In genomic region chr4:106644218-106644610, GRCm38 (mm10) we compare ENCODE assay signal across 19 mouse cellular contexts. TPM values are rescaled to one million over a fixed set of nuclear protein-coding genes. Genes with fewer than 3 reads are reported as not detected.
DNase-seq lines count a peak whose midpoint lies in the region; ATAC-seq and TF ChIP-seq lines count a peak whose summit lies in the region.
"Had no signal": no experiment of that assay in that cellular context is flagged by ENCODE, and none has a peak within 500 bp of the region (broad histone marks: within the 10 kb centered on the region; RNA-seq: fewer than 3 reads in every experiment).

No protein-coding gene starts in this region.

- no peaks in the 10 kb centered on the region for H3K9me3 ChIP-seq in kidney, embryonic 14.5 days (ENCODE audit: control insufficient read depth, low read length)
- H3K9me3 ChIP-seq in stomach, embryonic 14.5 days (ENCODE audit: control insufficient read depth, low read depth, low read length) = no peaks in the 10 kb centered on the region
- no peaks in the 10 kb centered on the region for H3K9me3 ChIP-seq in stomach, postnatal 0 days (ENCODE audit: control insufficient read depth, low read length)
- 0 out of 2 replicates have a peak, but pooled peaks cover 4% of the 10 kb centered on the region for H3K9me3 ChIP-seq in limb, embryonic 14.5 days (ENCODE audit: control insufficient read depth, low read length)
- H3K9me3 ChIP-seq: forebrain, embryonic 12.5 days; heart, embryonic 13.5 days; liver, embryonic 13.5 days; midbrain, embryonic 12.5 days; neural tube, embryonic 12.5 days had no signal

- TF ChIP-seq POLR2A in limb, embryonic 14.5 days (IDR thresholded peaks at IDR 0.05; ENCODE audit: borderline replicate concordance, extremely low read depth, insufficient read depth, insufficient read length) = no peak

- H3K36me3 ChIP-seq in kidney, embryonic 14.5 days (ENCODE audit: control insufficient read depth, insufficient read depth, low read length) = no peaks in the 10 kb centered on the region
- no peaks in the 10 kb centered on the region for H3K36me3 ChIP-seq in stomach, embryonic 14.5 days (ENCODE audit: control insufficient read depth, insufficient read depth, low read length)
- no peaks in the 10 kb centered on the region for H3K36me3 ChIP-seq in stomach, postnatal 0 days (ENCODE audit: control insufficient read depth, insufficient read depth, low read length)
- H3K36me3 ChIP-seq in limb, embryonic 14.5 days (ENCODE audit: control insufficient read depth, insufficient read depth, low read length) = no peaks in the 10 kb centered on the region
- H3K36me3 ChIP-seq: forebrain, embryonic 12.5 days; heart, embryonic 13.5 days; liver, embryonic 13.5 days; midbrain, embryonic 12.5 days; neural tube, embryonic 12.5 days had no signal

- peaks cover 27% of the 10 kb centered on the region for H3K4me1 ChIP-seq in kidney, embryonic 14.5 days (ENCODE audit: control insufficient read depth, insufficient read depth, low read length)
- H3K4me1 ChIP-seq in stomach, embryonic 14.5 days (ENCODE audit: control insufficient read depth, insufficient read depth, low read length) = peaks cover 13% of the 10 kb centered on the region
- no peaks in the 10 kb centered on the region for H3K4me1 ChIP-seq in stomach, postnatal 0 days (replicated peaks; ENCODE audit: control insufficient read depth, insufficient read depth)
- H3K4me1 ChIP-seq in limb, embryonic 14.5 days (ENCODE audit: control insufficient read depth, insufficient read depth, low read length) = peaks cover 15% of the 10 kb centered on the region

- no peak for TF ChIP-seq EP300 in stomach, postnatal 0 days (optimal IDR thresholded peaks at IDR 0.05)

- no peak overlapping the region for H3K4me2 ChIP-seq in kidney, embryonic 14.5 days (replicated peaks; ENCODE audit: low read depth, low read length)
- no peak overlapping the region for H3K4me2 ChIP-seq in stomach, embryonic 14.5 days (replicated peaks; ENCODE audit: low read depth, low read length)
- H3K4me2 ChIP-seq in stomach, postnatal 0 days (replicated peaks; ENCODE audit: low read depth) = no peak overlapping the region
- H3K4me2 ChIP-seq in limb, embryonic 14.5 days (replicated peaks; ENCODE audit: low read depth, low read length, severe bottlenecking) = peak overlapping the region; percentile 28; the same call in 1 of the 2 replicates
- H3K4me2 ChIP-seq: forebrain, embryonic 12.5 days; liver, embryonic 13.5 days; midbrain, embryonic 12.5 days; neural tube, embryonic 12.5 days had no signal

- WGBS in kidney, embryonic 14.5 days = 37% methylated on average over 6 of the region's 6 CpGs
- 59% methylated on average over 6 of the region's 6 CpGs for WGBS in stomach, embryonic 14.5 days
- 57% methylated on average over 6 of the region's 6 CpGs for WGBS in stomach, postnatal 0 days
- WGBS in limb, embryonic 14.5 days = 51% methylated on average over 6 of the region's 6 CpGs

- no peak for ATAC-seq in kidney, embryonic 14.5 days (ENCODE audit: low FRiP score, low TSS enrichment)
- ATAC-seq in stomach, embryonic 14.5 days (ENCODE audit: insufficient number of reproducible peaks, insufficient read depth, low FRiP score, low read depth) = 0 out of 2 replicates have a peak, but pooled peaks have one; percentile 3
- ATAC-seq in stomach, postnatal 0 days (ENCODE audit: low FRiP score, low TSS enrichment) = no peak
- ATAC-seq in limb, embryonic 14.5 days (ENCODE audit: low FRiP score, low read depth) = no peak
- ATAC-seq: hindbrain, embryonic 16.5 days had no signal

- no peak overlapping the region for H3K4me3 ChIP-seq in kidney, embryonic 14.5 days (ENCODE audit: low read length)
- no peak overlapping the region for H3K4me3 ChIP-seq in stomach, embryonic 14.5 days (ENCODE audit: low read depth, low read length)
- no peak overlapping the region for H3K4me3 ChIP-seq in stomach, postnatal 0 days (ENCODE audit: low read depth, low read length)
- no peak overlapping the region for H3K4me3 ChIP-seq in limb, embryonic 14.5 days (replicated peaks; ENCODE audit: low read length)
- H3K4me3 ChIP-seq: forebrain, embryonic 12.5 days; heart, embryonic 13.5 days; liver, embryonic 13.5 days; midbrain, embryonic 12.5 days; neural tube, embryonic 12.5 days had no signal

- TF ChIP-seq CTCF in stomach, postnatal 0 days (IDR thresholded peaks at IDR 0.05; ENCODE audit: low read depth) = no peak

- no peak overlapping the region for H3K9ac ChIP-seq in kidney, embryonic 14.5 days (ENCODE audit: low read depth, low read length)
- H3K9ac ChIP-seq in stomach, embryonic 14.5 days (replicated peaks; ENCODE audit: low read depth, low read length) = no peak overlapping the region
- no peak overlapping the region for H3K9ac ChIP-seq in stomach, postnatal 0 days (ENCODE audit: low read length)
- no peak overlapping the region for H3K9ac ChIP-seq in limb, embryonic 14.5 days (ENCODE audit: low read depth, low read length, severe bottlenecking)
- H3K9ac ChIP-seq: forebrain, embryonic 12.5 days; liver, embryonic 13.5 days; midbrain, embryonic 12.5 days; neural tube, embryonic 12.5 days had no signal

- DNase-seq in kidney, adult 9 months = no peak
- DNase-seq in stomach, postnatal 0 days (ENCODE audit: low spot score) = no peak
- no peak for DNase-seq in limb, embryonic 14.5 days (ENCODE audit: low spot score)
- no peak for DNase-seq in right cerebral cortex, postnatal 25 days
- no peak for DNase-seq in cerebellum, adult 9-11 months
- DNase-seq: cerebellum, adult 18-20 months; cerebellum, postnatal 36 days; heart, adult 11 months; liver, embryonic 13.5 days had no signal

- H3K27me3 ChIP-seq in kidney, embryonic 14.5 days (ENCODE audit: control insufficient read depth, insufficient read depth, low read length) = no peaks in the 10 kb centered on the region
- H3K27me3 ChIP-seq in stomach, embryonic 14.5 days (ENCODE audit: control insufficient read depth, insufficient read depth, low read length) = no peaks in the 10 kb centered on the region
- H3K27me3 ChIP-seq in stomach, postnatal 0 days (ENCODE audit: control insufficient read depth, insufficient read depth, low read length) = no peaks in the 10 kb centered on the region
- no peaks in the 10 kb centered on the region for H3K27me3 ChIP-seq in limb, embryonic 14.5 days (ENCODE audit: control insufficient read depth, insufficient read depth, low read length)
- H3K27me3 ChIP-seq: neural tube, embryonic 12.5 days had no signal

- peak overlapping the region; percentile 73 for H3K27ac ChIP-seq in kidney, embryonic 14.5 days (ENCODE audit: low read depth, low read length)
- peak overlapping the region; percentile 71; the same call in 1 of the 2 replicates for H3K27ac ChIP-seq in stomach, embryonic 14.5 days (ENCODE audit: low read length)
- H3K27ac ChIP-seq in stomach, postnatal 0 days (replicated peaks) = no peak overlapping the region
- H3K27ac ChIP-seq in limb, embryonic 14.5 days (replicated peaks; ENCODE audit: low read depth, low read length) = peak overlapping the region; percentile 67
- H3K27ac ChIP-seq: forebrain, embryonic 12.5 days; liver, embryonic 13.5 days; midbrain, embryonic 12.5 days; neural tube, embryonic 12.5 days had no signal

RNA-seq across cellular contexts. Expression of gene Pars2, which starts 6.7 kb away (rescaled TPM):
- polyA plus RNA-seq in kidney, embryonic 14.5 days (2014; fragmentation: Nextera tagmentation; extraction: Ambion mirVana) = 10.9 and 14.0 TPM in 2 replicates
- polyA plus RNA-seq in stomach, embryonic 14.5 days (2014; fragmentation: Nextera tagmentation; extraction: Ambion mirVana) = 14.5 and 15.1 TPM in 2 replicates
- polyA plus RNA-seq in stomach, postnatal 0 days (2015; fragmentation: Nextera tagmentation; extraction: Ambion mirVana) = 5.9 and 7.3 TPM in 2 replicates
- 14.3 and 14.6 TPM in 2 replicates for polyA plus RNA-seq in limb, embryonic 14.5 days (2012; rRNA removed)
- 14.0 and 14.2 TPM in 2 replicates for polyA plus RNA-seq in limb, embryonic 14.5 days (2014; fragmentation: Nextera tagmentation; extraction: Ambion mirVana)

RNA-seq across cellular contexts. Expression of gene Ttc22, which starts 22.0 kb away (rescaled TPM):
- 4.6 and 5.7 TPM in 2 replicates for polyA plus RNA-seq in kidney, embryonic 14.5 days (2014; fragmentation: Nextera tagmentation; extraction: Ambion mirVana)
- polyA plus RNA-seq in stomach, embryonic 14.5 days (2014; fragmentation: Nextera tagmentation; extraction: Ambion mirVana) = 2.7 and 3.7 TPM in 2 replicates
- 26.9 and 28.2 TPM in 2 replicates for polyA plus RNA-seq in stomach, postnatal 0 days (2015; fragmentation: Nextera tagmentation; extraction: Ambion mirVana)
- 3.8 and 5.9 TPM in 2 replicates for polyA plus RNA-seq in limb, embryonic 14.5 days (2012; rRNA removed)
- polyA plus RNA-seq in limb, embryonic 14.5 days (2014; fragmentation: Nextera tagmentation; extraction: Ambion mirVana) = 6.9 and 7.0 TPM in 2 replicates
- polyA plus RNA-seq: C2C12 had no signal

RNA-seq across cellular contexts. Expression of gene Lexm, which starts 27.2 kb away (rescaled TPM):
- not detected in 2 replicates for polyA plus RNA-seq in kidney, embryonic 14.5 days (2014; fragmentation: Nextera tagmentation; extraction: Ambion mirVana)
- not detected in 2 replicates for polyA plus RNA-seq in stomach, embryonic 14.5 days (2014; fragmentation: Nextera tagmentation; extraction: Ambion mirVana)
- polyA plus RNA-seq in stomach, postnatal 0 days (2015; fragmentation: Nextera tagmentation; extraction: Ambion mirVana) = 0.08 TPM in 1 of 2 replicates, not detected in the other
- polyA plus RNA-seq in limb, embryonic 14.5 days (2012; rRNA removed) = not detected in 2 replicates
- polyA plus RNA-seq in limb, embryonic 14.5 days (2014; fragmentation: Nextera tagmentation; extraction: Ambion mirVana) = not detected in 2 replicates
- polyA plus RNA-seq: C2C12; hindbrain, embryonic 16.5 days; lung, embryonic 16.5 days; spleen, adult 2 months had no signal

RNA-seq across cellular contexts. Expression of gene Ttc4, which starts 34.5 kb away (rescaled TPM):
- 60.9 and 90.5 TPM in 2 replicates for polyA plus RNA-seq in kidney, embryonic 14.5 days (2014; fragmentation: Nextera tagmentation; extraction: Ambion mirVana)
- 79.5 and 80.4 TPM in 2 replicates for polyA plus RNA-seq in stomach, embryonic 14.5 days (2014; fragmentation: Nextera tagmentation; extraction: Ambion mirVana)
- 25.5 and 27.8 TPM in 2 replicates for polyA plus RNA-seq in stomach, postnatal 0 days (2015; fragmentation: Nextera tagmentation; extraction: Ambion mirVana)
- 147 and 167 TPM in 2 replicates for polyA plus RNA-seq in limb, embryonic 14.5 days (2012; rRNA removed)
- polyA plus RNA-seq in limb, embryonic 14.5 days (2014; fragmentation: Nextera tagmentation; extraction: Ambion mirVana) = 75.0 and 92.1 TPM in 2 replicates
